Mouse (Mus musculus) intestine, embryonic 16.5 days (tissue): ENCODE data around the gene Bphl. TPM values are rescaled to one million over a fixed set of nuclear protein-coding genes. Genes with fewer than 3 reads are reported as not detected.
A peak's percentile ranks its signal among the peaks of the same experiment; 100 is the strongest.

ENCODE experiments used
- ATAC-seq: fragments of 200-750 bp; cut with Nextera tagmentation; 2 replicates; pipeline ENCODE4 v1.8.0; 2017; ENCODE audit warnings: moderate TSS enrichment, moderate library complexity
- H3K27ac ChIP-seq: fragments of 300-500 bp; sonication (generic); 2 replicates; pipeline ENCODE4 v1.5.1; 2014; ENCODE audit warnings: mild to moderate bottlenecking, low read length
- H3K27me3 ChIP-seq: fragments of 300-500 bp; sonication (generic); replicated peaks from 2 replicates; pipeline ENCODE4 v1.6.1; 2014; ENCODE audit warnings: low read length, control low read depth, mixed read lengths; ENCODE audit not compliant: control insufficient read depth, insufficient read depth
- H3K36me3 ChIP-seq: fragments of 300-500 bp; sonication (generic); 2 replicates; pipeline ENCODE4 v1.6.1; 2014; ENCODE audit warnings: low read length, control low read depth; ENCODE audit not compliant: control insufficient read depth, insufficient read depth
- H3K4me1 ChIP-seq: fragments of 300-500 bp; sonication (generic); 2 replicates; pipeline ENCODE4 v1.6.1; 2014; ENCODE audit warnings: low read length, control low read depth, mixed read lengths; ENCODE audit not compliant: control insufficient read depth, insufficient read depth
- H3K4me2 ChIP-seq: fragments of 300-500 bp; sonication (generic); 2 replicates; pipeline ENCODE4 v1.6.1; 2014; ENCODE audit warnings: low read depth, low read length, control low read depth
- H3K4me3 ChIP-seq: fragments of 300-500 bp; sonication (generic); 2 replicates; pipeline ENCODE4 v1.5.1; 2014; ENCODE audit warnings: mild to moderate bottlenecking, low read length
- H3K9ac ChIP-seq: fragments of 300-500 bp; sonication (generic); 2 replicates; pipeline ENCODE4 v1.6.1; 2014; ENCODE audit warnings: low read depth, low read length
- H3K9me3 ChIP-seq: fragments of 300-500 bp; sonication (generic); 2 replicates; pipeline ENCODE4 v1.6.1; 2016; ENCODE audit warnings: low read length, control low read depth; ENCODE audit not compliant: control insufficient read depth
- WGBS: fragments of 180-500 bp; shearing (Covaris S2); extraction: QIAGEN DNeasy Blood & Tissue Kit; methylation state at CpG from one replicate; pipeline ENCODE4 v1.1.7; 2014; 5-methylcytosine and 5-hydroxymethylcytosine counted together
- polyA plus RNA-seq: library from polyadenylated mRNA; unstranded; fragments of >200 nt; fragmentation: Nextera tagmentation; extraction: Ambion mirVana; gene quantifications from 2 replicates; pipeline ENCODE4 v1.2.1, GENCODE M21; 2015

The Bphl gene
- polyA plus RNA-seq, 1 experiment from 2014 or later = 74.7 TPM

GRCm38 (mm10) chr13:34120536-34120935, 83.1 kb downstream of the Bphl start:
- WGBS = 81% methylated on average over 2 of the region's 2 CpGs
- ATAC-seq = peak; percentile 86
- Histone ChIP-seq H3K4me3 (no peak overlapping the region), H3K9me3 (no peaks in the 10 kb centered on the region), H3K4me1 (peaks cover 10% of the 10 kb centered on the region), H3K27me3 (no peaks in the 10 kb centered on the region), H3K9ac (no peak overlapping the region), H3K4me2 (no peak overlapping the region), H3K36me3 (no peaks in the 10 kb centered on the region; the same call in 1 of the 2 replicates), H3K27ac (no peak overlapping the region)

Other genes starting within 250 kb of the Bphl start
- not detected in 2 replicates for gene Serpinb6e, start 194.2 kb upstream of the Bphl start, polyA plus RNA-seq
- gene Serpinb6c, start 131.9 kb upstream of the Bphl start, polyA plus RNA-seq = 0.15 and 0.35 TPM in 2 replicates
- gene Nqo2, start 72.9 kb upstream of the Bphl start, polyA plus RNA-seq = 54.3 and 54.8 TPM in 2 replicates
- gene Ripk1, start 35.2 kb upstream of the Bphl start, polyA plus RNA-seq = 16.4 and 19.9 TPM in 2 replicates
- gene Serpinb6a, start 34.8 kb upstream of the Bphl start, polyA plus RNA-seq = 150 and 163 TPM in 2 replicates
- 149 and 162 TPM in 2 replicates for gene Tubb2a, start 40.4 kb downstream of the Bphl start, polyA plus RNA-seq
- 30.4 and 36.0 TPM in 2 replicates for gene Tubb2b, start 92.9 kb downstream of the Bphl start, polyA plus RNA-seq
- 66.7 and 67.2 TPM in 2 replicates for gene Psmg4, start 125.4 kb downstream of the Bphl start, polyA plus RNA-seq